Mouse (Mus musculus) midbrain, embryonic 11.5 days (tissue): ENCODE measurements around the gene Exoc3l. TPM values are rescaled to one million over a fixed set of nuclear protein-coding genes. Genes with fewer than 3 reads are reported as not detected.
"Not testable (repeated sequence)": the region's sequence is repeated elsewhere in the genome, so short reads cannot be mapped to it uniquely, and the experiment has no call there.

Experiments
- ATAC-seq: fragments of 200-750 bp; cut with Nextera tagmentation; 2 replicates; pipeline ENCODE4 v1.8.0; 2017; ENCODE audit warnings: moderate TSS enrichment, moderate library complexity; ENCODE audit not compliant: low FRiP score
- DNase-seq: peaks from one replicate; pipeline ENCODE4 v3.0.0; 2015; ENCODE audit warnings: low spot score; ENCODE audit errors: missing footprints
- H3K27ac ChIP-seq: fragments of 300-500 bp; sonication (generic); 2 replicates; pipeline ENCODE4 v1.5.1; 2014; ENCODE audit warnings: low read depth, low read length
- H3K27me3 ChIP-seq: fragments of 300-500 bp; sonication (generic); 2 replicates; pipeline ENCODE4 v1.6.1; 2014; ENCODE audit warnings: mild to moderate bottlenecking, low read length, moderate library complexity, mixed read lengths; ENCODE audit not compliant: control insufficient read depth, insufficient read depth
- H3K36me3 ChIP-seq: fragments of 300-500 bp; sonication (generic); 2 replicates; pipeline ENCODE4 v1.6.1; 2014; ENCODE audit warnings: mild to moderate bottlenecking, low read length, moderate library complexity, mixed read lengths; ENCODE audit not compliant: control insufficient read depth, insufficient read depth
- H3K4me1 ChIP-seq: fragments of 300-500 bp; sonication (generic); 2 replicates; pipeline ENCODE4 v1.6.1; 2014; ENCODE audit warnings: low read length; ENCODE audit not compliant: control insufficient read depth, insufficient read depth
- H3K4me2 ChIP-seq: fragments of 300-500 bp; sonication (generic); 2 replicates; pipeline ENCODE4 v1.6.1; 2014; ENCODE audit warnings: mild to moderate bottlenecking, moderate library complexity
- H3K4me3 ChIP-seq: fragments of 300-500 bp; sonication (generic); 2 replicates; pipeline ENCODE4 v1.5.1; 2014; ENCODE audit warnings: low read depth, low read length
- H3K9ac ChIP-seq: fragments of 300-500 bp; sonication (generic); 2 replicates; pipeline ENCODE4 v1.6.1; 2014; ENCODE audit warnings: low read length
- H3K9me3 ChIP-seq: fragments of 300-500 bp; sonication (generic); 2 replicates; pipeline ENCODE4 v1.6.1; 2016; ENCODE audit warnings: low read length; ENCODE audit not compliant: control insufficient read depth
- WGBS: fragments of 180-500 bp; shearing (Covaris S2); extraction: QIAGEN DNeasy Blood & Tissue Kit; methylation state at CpG from one replicate; pipeline ENCODE4 v1.1.7; 2014; 5-methylcytosine and 5-hydroxymethylcytosine counted together
- polyA plus RNA-seq: library from polyadenylated mRNA; unstranded; fragments of >200 nt; fragmentation: Nextera tagmentation; extraction: Ambion mirVana; gene quantifications from 2 replicates; pipeline ENCODE4 v1.2.1, GENCODE M21; 2014

The Exoc3l gene
- polyA plus RNA-seq, 1 experiment from 2014 or later, result 8.6 TPM

GRCm38 (mm10) chr8:105297511-105298192, 1.8 kb upstream of the Exoc3l start, which contains the start of gene E2f4:
TSS of gene E2f4 (plus strand) at chr8:105297663.
- Histone ChIP-seq H3K9ac (peak within 1 kb of the TSS; percentile 95), H3K27ac (peak within 1 kb of the TSS; percentile 44; the same call in 1 of the 2 replicates), H3K4me3 (peak within 1 kb of the TSS; percentile 99), H3K4me2 (peak within 1 kb of the TSS; percentile 94), H3K36me3 (peaks cover 22% of the 10 kb centered on the region), H3K27me3 (no peaks in the 10 kb centered on the region), H3K9me3 (no peaks in the 10 kb centered on the region), H3K4me1 (peaks cover 11% of the 10 kb centered on the region)
- WGBS, result under 1% methylated on average over 48 of the region's 58 CpGs
- peak; percentile 91 for ATAC-seq
- DNase-seq, result peak; percentile 98

- Histone ChIP-seq H3K4me2 (no peak overlapping the region), H3K4me3 (no peak overlapping the region), H3K36me3 (peaks cover 7% of the 10 kb centered on the region; the same call in 1 of the 2 replicates), H3K9ac (peak overlapping the region; percentile 12; the same call in 1 of the 2 replicates), H3K4me1 (peaks cover 15% of the 10 kb centered on the region), H3K27ac (no peak overlapping the region), H3K9me3 (no peaks in the 10 kb centered on the region), H3K27me3 (peaks cover 8% of the 10 kb centered on the region)
- WGBS, result 75% methylated on average over 11 of the region's 11 CpGs
- no peak for DNase-seq
- no peak for ATAC-seq
These were observed 645 bp downstream of the Exoc3l start for GRCm38 (mm10) chr8:105295256-105295655.

GRCm38 (mm10) chr8:105294776-105295175, 1.1 kb downstream of the Exoc3l start:
- 60% methylated on average over 9 of the region's 9 CpGs for WGBS
- H3K36me3 ChIP-seq, result peaks cover 4% of the 10 kb centered on the region; the same call in 1 of the 2 replicates
- DNase-seq (no peak), ATAC-seq (no peak)
- peaks cover 13% of the 10 kb centered on the region for H3K27me3 ChIP-seq
- no peak overlapping the region for H3K4me3 ChIP-seq
- no peaks in the 10 kb centered on the region for H3K9me3 ChIP-seq
- H3K27ac ChIP-seq, result no peak overlapping the region
- no peak overlapping the region for H3K9ac ChIP-seq
- peaks cover 19% of the 10 kb centered on the region for H3K4me1 ChIP-seq
- no peak overlapping the region for H3K4me2 ChIP-seq

- Histone ChIP-seq H3K27me3 (peaks cover 15% of the 10 kb centered on the region), H3K27ac (no peak overlapping the region), H3K9ac (no peak overlapping the region), H3K4me2 (no peak overlapping the region), H3K4me1 (peaks cover 14% of the 10 kb centered on the region), H3K9me3 (no peaks in the 10 kb centered on the region), H3K4me3 (no peak overlapping the region), H3K36me3 (no peaks in the 10 kb centered on the region)
- 71% methylated on average over 19 of the region's 19 CpGs for WGBS
- ATAC-seq (no peak), DNase-seq (no peak)
These were observed 2.5 kb downstream of the Exoc3l start for GRCm38 (mm10) chr8:105293405-105293804.

- DNase-seq (no peak), ATAC-seq (no peak)
- Histone ChIP-seq H3K4me2 (no peak overlapping the region), H3K4me3 (no peak overlapping the region), H3K27ac (no peak overlapping the region), H3K9me3 (no peaks in the 10 kb centered on the region), H3K36me3 (no peaks in the 10 kb centered on the region), H3K4me1 (peaks cover 16% of the 10 kb centered on the region), H3K27me3 (peaks cover 15% of the 10 kb centered on the region), H3K9ac (no peak overlapping the region)
- WGBS, result 77% methylated on average over 7 of the region's 7 CpGs
These were observed 3.4 kb downstream of the Exoc3l start for GRCm38 (mm10) chr8:105292471-105292870.

- not testable (repeated sequence) for H3K9ac ChIP-seq, DNase-seq, H3K9me3 ChIP-seq, H3K4me3 ChIP-seq, H3K36me3 ChIP-seq, ATAC-seq, H3K27ac ChIP-seq, H3K4me2 ChIP-seq
- Histone ChIP-seq H3K4me1 (peaks cover 16% of the 10 kb centered on the region), H3K27me3 (peaks cover 15% of the 10 kb centered on the region)
- whole genome bisulfite sequencing, result 75% methylated on average over 3 of the region's 3 CpGs
These were observed 4.1 kb downstream of the Exoc3l start for GRCm38 (mm10) chr8:105291802-105292201.

- DNase-seq, H3K4me2 ChIP-seq, ATAC-seq, H3K36me3 ChIP-seq, H3K4me3 ChIP-seq, H3K9ac ChIP-seq, H3K9me3 ChIP-seq, H3K27ac ChIP-seq: not testable (repeated sequence)
- WGBS, result 85% methylated on average over 8 of the region's 8 CpGs
- Histone ChIP-seq H3K27me3 (peaks cover 15% of the 10 kb centered on the region), H3K4me1 (peaks cover 20% of the 10 kb centered on the region)
These were observed 4.5 kb downstream of the Exoc3l start for GRCm38 (mm10) chr8:105291364-105291763.

- H3K4me1 ChIP-seq, result peaks cover 22% of the 10 kb centered on the region
- 6% methylated on average over 31 of the region's 31 CpGs for WGBS
- ATAC-seq, result no peak
- peak overlapping the region; percentile 40 for H3K4me3 ChIP-seq
- peak overlapping the region; percentile 24; the same call in 1 of the 2 replicates for H3K9ac ChIP-seq
- H3K27me3 ChIP-seq, result peaks cover 15% of the 10 kb centered on the region
- H3K36me3 ChIP-seq, result no peaks in the 10 kb centered on the region
- H3K9me3 ChIP-seq, result no peaks in the 10 kb centered on the region
- H3K4me2 ChIP-seq, result peak overlapping the region; percentile 74
- DNase-seq, result peak; percentile 99
- H3K27ac ChIP-seq, result no peak overlapping the region
These were observed 5.2 kb downstream of the Exoc3l start for GRCm38 (mm10) chr8:105290554-105291314.
